Mouse (Mus musculus): ENCODE results near the gene Gins2. TPM values are rescaled to one million over a fixed set of nuclear protein-coding genes. Genes with fewer than 3 reads are reported as not detected.
A peak's percentile ranks its signal among the peaks of the same experiment; 100 is the strongest.

The Gins2 gene
- polyA plus RNA-seq, 1 experiment from 2014 or later, result 88.1 TPM

GRCm38 (mm10) chr8:120622161-120622560 is 33.1 kb upstream of the Gins2 start:
- no peaks in the 10 kb centered on the region for H3K36me3 ChIP-seq
- no peaks in the 10 kb centered on the region for H3K27me3 ChIP-seq (replicated peaks)
- 68% methylated on average over 14 of the region's 14 CpGs for WGBS
- H3K4me2 ChIP-seq, result no peak overlapping the region
- no peaks in the 10 kb centered on the region for H3K4me1 ChIP-seq
- no peak overlapping the region for H3K27ac ChIP-seq
- no peak overlapping the region for H3K4me3 ChIP-seq (replicated peaks)
- no peak for ATAC-seq (ENCODE audit: insufficient read depth, low FRiP score, low read depth)
- no peaks in the 10 kb centered on the region for H3K9me3 ChIP-seq
- H3K9ac ChIP-seq, result no peak overlapping the region

GRCm38 (mm10) chr8:120620441-120620840 is 31.3 kb upstream of the Gins2 start:
- Histone ChIP-seq H3K4me1 (0 out of 2 replicates have a peak, but pooled peaks cover 5% of the 10 kb centered on the region), H3K27me3 (replicated peaks) (no peaks in the 10 kb centered on the region), H3K4me2 (no peak overlapping the region), H3K27ac (no peak overlapping the region), H3K4me3 (replicated peaks) (no peak overlapping the region), H3K36me3 (no peaks in the 10 kb centered on the region), H3K9ac (no peak overlapping the region), H3K9me3 (no peaks in the 10 kb centered on the region)
- 41% methylated on average over 7 of the region's 7 CpGs for WGBS
- ATAC-seq (ENCODE audit: insufficient read depth, low FRiP score, low read depth), result no peak

GRCm38 (mm10) chr8:120619235-120620180 is 30.4 kb upstream of the Gins2 start:
- no peaks in the 10 kb centered on the region for H3K9me3 ChIP-seq
- no peak overlapping the region for H3K27ac ChIP-seq
- H3K36me3 ChIP-seq, result no peaks in the 10 kb centered on the region
- no peak overlapping the region for H3K9ac ChIP-seq
- no peaks in the 10 kb centered on the region for H3K27me3 ChIP-seq (replicated peaks)
- no peak for ATAC-seq (ENCODE audit: insufficient read depth, low FRiP score, low read depth)
- no peak overlapping the region for H3K4me3 ChIP-seq (replicated peaks)
- 74% methylated on average over 11 of the region's 11 CpGs for WGBS
- H3K4me2 ChIP-seq, result no peak overlapping the region
- 0 out of 2 replicates have a peak, but pooled peaks cover 5% of the 10 kb centered on the region for H3K4me1 ChIP-seq

DNA sequence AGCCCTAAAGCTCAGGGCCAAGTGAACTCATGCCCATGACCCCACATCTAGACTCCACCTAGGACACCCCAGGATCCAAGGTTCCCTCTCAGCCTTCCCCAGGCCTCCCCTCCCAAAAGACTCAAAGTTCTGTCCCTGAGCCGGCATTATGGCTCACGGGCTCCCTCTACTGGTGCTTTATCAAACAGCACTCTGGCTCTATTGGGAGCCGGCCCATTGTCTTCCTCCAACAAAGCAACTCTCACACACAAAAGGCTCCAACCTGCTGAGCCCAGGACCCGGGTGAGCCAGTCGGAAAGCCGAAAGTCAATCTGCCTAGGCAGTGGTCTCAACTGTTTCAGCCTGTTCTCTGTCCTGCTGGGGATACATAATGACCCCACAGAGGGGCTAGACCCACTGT is 29.0 kb upstream of the Gins2 start:
- H3K27me3 ChIP-seq (replicated peaks), result no peaks in the 10 kb centered on the region
- ATAC-seq (ENCODE audit: insufficient read depth, low FRiP score, low read depth), result peak; percentile 17; the same call in 1 of the 2 replicates
- no peak overlapping the region for H3K4me3 ChIP-seq (replicated peaks)
- H3K4me1 ChIP-seq, result 0 out of 2 replicates have a peak, but pooled peaks cover 5% of the 10 kb centered on the region
- H3K4me2 ChIP-seq, result no peak overlapping the region
- no peak overlapping the region for H3K27ac ChIP-seq
- WGBS, result 2% methylated on average over 6 of the region's 6 CpGs
- no peaks in the 10 kb centered on the region for H3K36me3 ChIP-seq
- no peak overlapping the region for H3K9ac ChIP-seq
- H3K9me3 ChIP-seq, result no peaks in the 10 kb centered on the region

GRCm38 (mm10) chr8:120616663-120617626 is 27.8 kb upstream of the Gins2 start:
- H3K9ac ChIP-seq, result no peak overlapping the region
- H3K4me1 ChIP-seq, result 0 out of 2 replicates have a peak, but pooled peaks cover 5% of the 10 kb centered on the region
- H3K27ac ChIP-seq, result no peak overlapping the region
- ATAC-seq (ENCODE audit: insufficient read depth, low FRiP score, low read depth), result no peak; the same call in 1 of the 2 replicates
- no peaks in the 10 kb centered on the region for H3K9me3 ChIP-seq
- H3K36me3 ChIP-seq, result no peaks in the 10 kb centered on the region
- no peak overlapping the region for H3K4me2 ChIP-seq
- WGBS, result 47% methylated on average over 7 of the region's 8 CpGs
- H3K27me3 ChIP-seq (replicated peaks), result no peaks in the 10 kb centered on the region
- no peak overlapping the region for H3K4me3 ChIP-seq (replicated peaks)

DNA sequence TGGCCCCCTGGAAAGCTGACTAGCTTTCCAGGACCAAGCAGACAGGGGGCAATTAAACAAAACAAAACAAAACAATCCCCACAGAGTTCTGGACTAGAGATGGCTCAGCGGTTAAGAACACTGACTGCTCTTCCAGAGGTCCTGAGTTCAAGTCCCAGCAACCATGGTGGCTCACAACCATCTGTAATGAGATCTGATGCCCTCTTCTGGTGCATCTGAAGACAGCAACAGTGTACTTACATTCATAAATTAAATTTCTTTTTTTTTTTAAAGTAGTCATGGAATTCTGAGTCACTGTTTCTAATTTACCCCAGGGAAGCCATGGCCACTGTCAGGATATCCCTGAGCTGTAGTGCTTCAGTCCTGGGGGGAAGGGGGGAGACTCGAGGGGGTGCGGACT is 25.4 kb upstream of the Gins2 start:
- Histone ChIP-seq H3K27me3 (replicated peaks) (no peaks in the 10 kb centered on the region), H3K9ac (no peak overlapping the region), H3K36me3 (no peaks in the 10 kb centered on the region), H3K4me3 (replicated peaks) (no peak overlapping the region), H3K4me1 (0 out of 2 replicates have a peak, but pooled peaks cover 5% of the 10 kb centered on the region), H3K4me2 (no peak overlapping the region), H3K27ac (no peak overlapping the region), H3K9me3 (no peaks in the 10 kb centered on the region)
- no peak for ATAC-seq (ENCODE audit: insufficient read depth, low FRiP score, low read depth)
- WGBS, result 89% methylated on average over 3 of the region's 3 CpGs

DNA sequence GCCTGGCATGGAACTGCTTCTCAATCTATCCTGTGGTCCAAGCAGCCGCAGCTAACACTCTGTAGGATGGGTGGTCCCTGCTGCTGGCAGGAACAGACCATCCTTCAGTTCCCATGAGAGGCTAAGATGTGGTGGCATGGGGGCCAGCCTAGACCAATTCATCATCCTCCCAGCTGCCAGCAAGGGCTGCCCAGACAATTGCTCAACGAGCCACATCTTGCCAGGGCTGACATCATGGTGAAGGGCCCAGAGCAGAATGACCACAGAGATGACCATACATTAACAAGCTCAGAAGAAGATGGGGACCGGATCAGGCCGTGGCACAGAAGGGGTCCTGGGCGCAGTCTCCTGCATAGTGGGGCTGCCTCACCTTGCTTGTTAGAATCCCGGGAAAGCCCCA is 21.7 kb upstream of the Gins2 start:
- no peak overlapping the region for H3K27ac ChIP-seq
- H3K4me3 ChIP-seq (replicated peaks), result no peak overlapping the region
- no peak overlapping the region for H3K9ac ChIP-seq
- H3K4me2 ChIP-seq, result no peak overlapping the region
- no peaks in the 10 kb centered on the region for H3K4me1 ChIP-seq
- H3K27me3 ChIP-seq (replicated peaks), result no peaks in the 10 kb centered on the region
- no peaks in the 10 kb centered on the region for H3K36me3 ChIP-seq
- no peak for ATAC-seq (ENCODE audit: insufficient read depth, low FRiP score, low read depth)
- no peaks in the 10 kb centered on the region for H3K9me3 ChIP-seq
- WGBS, result 83% methylated on average over 6 of the region's 6 CpGs

DNA sequence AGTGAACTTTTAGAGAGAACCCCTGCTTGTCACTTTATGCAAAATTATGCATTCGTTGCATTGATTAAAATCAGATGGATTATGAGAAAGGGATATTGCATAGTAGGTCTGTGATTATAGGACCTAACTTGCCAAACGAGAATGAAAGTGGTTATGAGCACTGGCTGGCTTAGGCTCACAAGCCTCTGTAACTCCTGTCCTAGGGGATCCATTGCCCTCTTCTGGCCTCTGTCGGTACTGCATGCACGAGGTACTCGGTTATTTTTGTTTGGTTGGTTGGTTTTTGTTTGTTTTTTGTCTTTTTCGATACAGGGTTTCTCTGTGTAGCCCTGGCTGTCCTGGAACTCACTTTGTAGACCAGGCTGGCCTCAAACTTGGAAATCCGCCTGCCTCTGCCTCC is 18.8 kb upstream of the Gins2 start:
- H3K4me1 ChIP-seq, result no peaks in the 10 kb centered on the region
- H3K4me3 ChIP-seq (replicated peaks), result no peak overlapping the region
- H3K9ac ChIP-seq, result no peak overlapping the region
- H3K9me3 ChIP-seq, result no peaks in the 10 kb centered on the region
- no peak overlapping the region for H3K27ac ChIP-seq
- H3K27me3 ChIP-seq (replicated peaks), result no peaks in the 10 kb centered on the region
- no peaks in the 10 kb centered on the region for H3K36me3 ChIP-seq
- H3K4me2 ChIP-seq, result no peak overlapping the region
- WGBS, result 14% methylated on average over 7 of the region's 7 CpGs
- ATAC-seq (ENCODE audit: insufficient read depth, low FRiP score, low read depth), result no peak

- no peak overlapping the region for H3K27ac ChIP-seq
- H3K4me3 ChIP-seq (replicated peaks), result no peak overlapping the region
- H3K4me2 ChIP-seq, result no peak overlapping the region
- H3K4me1 ChIP-seq, result no peaks in the 10 kb centered on the region
- H3K36me3 ChIP-seq, result no peaks in the 10 kb centered on the region
- H3K9me3 ChIP-seq, result no peaks in the 10 kb centered on the region
- no peak overlapping the region for H3K9ac ChIP-seq
- no peaks in the 10 kb centered on the region for H3K27me3 ChIP-seq (replicated peaks)
- ATAC-seq (ENCODE audit: insufficient read depth, low FRiP score, low read depth), result no peak
- 79% methylated on average over 9 of the region's 9 CpGs for WGBS
Measured at GRCm38 (mm10) chr8:120607460-120607859, 18.4 kb upstream of the Gins2 start.

GRCm38 (mm10) chr8:120602672-120603071 is 13.6 kb upstream of the Gins2 start:
- ATAC-seq (ENCODE audit: insufficient read depth, low FRiP score, low read depth), result no peak
- no peak overlapping the region for H3K9ac ChIP-seq
- H3K4me3 ChIP-seq (replicated peaks), result no peak overlapping the region
- no peaks in the 10 kb centered on the region for H3K36me3 ChIP-seq
- H3K4me1 ChIP-seq, result peaks cover 8% of the 10 kb centered on the region; the same call in 1 of the 2 replicates
- H3K4me2 ChIP-seq, result no peak overlapping the region
- H3K9me3 ChIP-seq, result no peaks in the 10 kb centered on the region
- H3K27ac ChIP-seq, result no peak overlapping the region
- WGBS, result 31% methylated on average over 6 of the region's 6 CpGs
- H3K27me3 ChIP-seq (replicated peaks), result no peaks in the 10 kb centered on the region

GRCm38 (mm10) chr8:120599504-120599903 is 10.4 kb upstream of the Gins2 start:
- H3K36me3 ChIP-seq, result no peaks in the 10 kb centered on the region
- peaks cover 8% of the 10 kb centered on the region; the same call in 1 of the 2 replicates for H3K4me1 ChIP-seq
- no peaks in the 10 kb centered on the region for H3K9me3 ChIP-seq
- WGBS, result 55% methylated on average over 7 of the region's 7 CpGs
- no peak overlapping the region for H3K4me3 ChIP-seq (replicated peaks)
- no peak overlapping the region for H3K9ac ChIP-seq
- no peak overlapping the region for H3K27ac ChIP-seq
- no peak for ATAC-seq (ENCODE audit: insufficient read depth, low FRiP score, low read depth)
- H3K4me2 ChIP-seq, result no peak overlapping the region
- H3K27me3 ChIP-seq (replicated peaks), result no peaks in the 10 kb centered on the region
